Mouse (Mus musculus) brain, embryonic 14.5 days (tissue): ENCODE data around the gene Klf3. TPM values are rescaled to one million over a fixed set of nuclear protein-coding genes. Genes with fewer than 3 reads are reported as not detected.
A peak's percentile ranks its signal among the peaks of the same experiment; 100 is the strongest.

Experiments
- DNase-seq: peaks from one replicate; pipeline ENCODE4 v3.0.0-alpha.2; 2011; ENCODE audit warnings: low read depth
- CTCF ChIP-seq: fragments of 200-500 bp; IDR thresholded peaks from 2 replicates; pipeline ENCODE4 v1.5.1; 2012; ENCODE audit warnings: inconsistent platforms, mild to moderate bottlenecking, moderate library complexity, borderline replicate concordance; ENCODE audit not compliant: insufficient read depth, insufficient read length; ENCODE audit errors: extremely low read depth
- POLR2A ChIP-seq: fragments of 200-500 bp; IDR thresholded peaks from 2 replicates; pipeline ENCODE4 v1.6.1; 2012; ENCODE audit warnings: mild to moderate bottlenecking, inconsistent platforms, borderline replicate concordance; ENCODE audit not compliant: poor library complexity, insufficient read depth, insufficient read length, severe bottlenecking; ENCODE audit errors: extremely low read depth
- polyA plus RNA-seq: library from polyadenylated mRNA; depleted of rRNA; stranded (reverse); fragments of >200 nt; gene quantifications from 2 replicates; pipeline ENCODE4 v1.2.3, GENCODE M21; 2012

Gene Klf3
- polyA plus RNA-seq, 1 experiment: 24.1 TPM

- TF ChIP-seq POLR2A: no peak
- TF ChIP-seq CTCF: no peak
- no peak for DNase-seq
Observed at GRCm38 (mm10) chr5:64847305-64847704, 44.1 kb downstream of the Klf3 start.

DNA sequence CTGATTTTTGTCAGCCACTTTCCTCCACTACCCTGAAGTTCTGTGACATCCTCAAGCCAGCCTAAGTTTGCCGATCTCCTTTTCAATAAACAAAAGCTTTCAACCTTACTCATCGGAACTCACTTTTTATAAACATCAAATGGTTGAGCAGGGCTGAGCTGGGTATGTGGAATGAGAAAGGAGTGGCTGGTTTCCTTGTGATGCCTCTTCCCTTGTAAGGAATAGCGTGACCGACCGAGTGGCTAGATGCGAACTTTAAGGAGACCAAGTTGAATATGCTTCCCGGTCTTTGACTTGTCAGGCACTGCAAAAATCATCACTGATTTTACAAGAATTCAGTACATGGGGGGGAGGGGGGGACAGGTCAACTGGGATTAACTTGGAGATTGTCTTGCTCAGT lies 46.7 kb downstream of the Klf3 start:
- no peak for TF ChIP-seq CTCF
- no peak for TF ChIP-seq POLR2A
- DNase-seq: no peak

DNA sequence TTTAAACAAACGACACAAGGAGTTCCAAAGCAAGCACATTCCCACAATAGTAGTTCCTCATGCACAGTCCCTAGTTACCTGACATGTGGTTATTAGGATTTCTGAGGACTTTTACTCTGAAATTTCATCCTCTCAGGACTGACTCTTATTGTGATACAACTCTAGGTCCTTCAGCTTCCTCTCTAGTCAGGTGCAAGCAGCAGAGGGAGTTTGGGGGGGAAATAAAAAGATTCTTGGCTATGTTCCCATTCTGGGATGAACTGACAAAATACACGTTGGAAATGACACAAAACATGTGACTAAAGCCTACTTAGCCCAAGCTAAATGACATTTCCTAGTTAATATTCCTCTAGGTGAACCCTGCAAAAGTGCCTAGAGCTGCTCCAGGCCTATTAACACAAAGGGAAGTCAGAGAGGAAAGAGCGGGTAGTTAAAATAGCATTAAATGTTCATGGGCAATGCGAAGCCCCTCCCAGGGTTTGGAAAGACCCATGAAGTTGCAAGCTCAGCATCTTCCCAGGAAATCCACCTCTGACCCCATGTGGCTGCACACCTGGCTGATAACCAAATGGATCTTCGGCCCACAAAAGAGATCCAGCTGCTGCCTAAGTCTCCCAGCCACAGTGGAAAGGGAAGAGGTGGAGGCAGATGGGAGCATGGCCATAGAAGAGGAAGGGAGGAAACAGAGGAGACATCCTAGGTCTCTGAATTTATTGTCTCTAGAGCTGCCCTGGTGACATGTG lies 49.6 kb downstream of the Klf3 start:
- TF ChIP-seq POLR2A (no peak), CTCF (no peak)
- DNase-seq: peak; percentile 87

DNA sequence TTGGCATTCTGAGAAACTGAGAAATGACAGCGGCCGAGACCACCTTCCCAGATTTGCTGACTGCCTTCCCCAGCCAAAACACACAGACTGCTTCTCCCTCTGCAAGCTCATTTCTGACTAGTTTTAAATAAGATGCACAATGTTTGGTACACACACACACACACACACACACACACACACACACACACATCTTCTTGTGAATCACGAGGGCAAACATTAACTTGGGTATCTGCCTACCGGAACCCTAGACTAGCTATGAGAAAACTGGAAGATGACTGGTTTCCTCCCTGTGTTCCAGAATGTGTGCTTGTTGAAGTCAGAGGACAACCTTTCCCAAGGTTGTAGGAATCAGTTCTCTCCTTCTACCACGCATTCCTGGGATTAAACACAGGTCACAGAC lies 50.2 kb downstream of the Klf3 start:
- peak; percentile 51 for DNase-seq
- no peak for TF ChIP-seq POLR2A

- DNase-seq: no peak
- TF ChIP-seq POLR2A (no peak), CTCF (no peak)
Observed at GRCm38 (mm10) chr5:64855199-64855598, 52.0 kb downstream of the Klf3 start.

- TF ChIP-seq POLR2A (no peak), CTCF (no peak)
- peak; percentile 27 for DNase-seq
Observed at GRCm38 (mm10) chr5:64860900-64861470, 57.8 kb downstream of the Klf3 start.

DNA sequence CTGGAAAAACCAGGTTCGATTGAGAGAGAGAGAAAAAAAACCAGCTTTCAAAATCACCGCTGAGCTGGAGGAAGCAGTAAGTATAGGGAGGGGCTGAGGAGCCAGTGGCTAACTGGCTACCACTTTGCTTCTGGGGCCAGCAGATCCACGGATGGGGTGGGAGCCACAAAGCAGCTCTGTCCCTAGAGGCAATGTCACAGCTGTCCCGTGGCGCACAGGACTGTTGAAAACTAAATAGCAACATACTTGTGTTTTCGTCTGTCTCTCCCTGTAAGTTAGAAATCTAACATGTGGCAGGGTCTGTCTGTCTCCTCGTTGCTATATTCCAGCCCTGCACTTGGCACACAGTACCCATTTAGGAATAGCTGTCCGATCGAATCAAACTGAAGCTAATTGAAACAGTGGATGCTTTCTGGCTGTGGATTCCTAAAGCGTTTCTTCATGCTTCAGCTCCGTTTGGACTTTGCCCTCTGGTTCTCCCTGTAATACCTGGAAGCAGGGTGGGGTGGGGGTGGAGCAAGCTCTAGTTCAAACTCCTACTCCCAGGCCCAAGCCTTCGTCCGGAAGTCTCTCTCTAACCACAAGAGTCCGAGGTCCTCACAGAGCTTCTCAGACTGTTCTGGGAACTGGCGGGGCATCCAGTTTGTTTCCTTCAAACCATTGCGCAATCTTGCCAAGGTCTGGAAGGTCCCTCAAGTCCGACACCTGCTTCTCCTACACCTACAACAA lies 58.4 kb downstream of the Klf3 start:
- TF ChIP-seq POLR2A: no peak
- no peak for TF ChIP-seq CTCF
- DNase-seq: peak; percentile 71

DNA sequence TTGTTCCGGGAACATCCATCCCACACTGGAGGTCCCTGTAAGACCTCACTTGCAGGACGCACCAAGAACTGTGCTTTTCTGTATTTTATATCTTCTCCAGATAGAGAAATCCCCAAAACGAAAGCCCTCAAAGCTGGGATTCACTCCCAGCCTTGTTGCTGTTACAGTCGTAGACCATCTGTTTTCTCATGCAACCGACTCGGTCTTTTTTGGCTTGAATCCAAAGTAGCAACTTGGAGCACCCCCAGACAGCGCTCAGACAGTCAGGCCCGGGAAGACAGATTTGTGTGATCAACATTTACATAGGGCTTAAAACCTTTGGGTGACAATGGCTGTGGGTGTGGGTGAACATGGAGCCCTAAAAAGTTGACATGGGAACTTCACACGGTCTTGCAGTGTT lies 59.1 kb downstream of the Klf3 start:
- DNase-seq: peak; percentile 88
- no peak for TF ChIP-seq POLR2A

DNA sequence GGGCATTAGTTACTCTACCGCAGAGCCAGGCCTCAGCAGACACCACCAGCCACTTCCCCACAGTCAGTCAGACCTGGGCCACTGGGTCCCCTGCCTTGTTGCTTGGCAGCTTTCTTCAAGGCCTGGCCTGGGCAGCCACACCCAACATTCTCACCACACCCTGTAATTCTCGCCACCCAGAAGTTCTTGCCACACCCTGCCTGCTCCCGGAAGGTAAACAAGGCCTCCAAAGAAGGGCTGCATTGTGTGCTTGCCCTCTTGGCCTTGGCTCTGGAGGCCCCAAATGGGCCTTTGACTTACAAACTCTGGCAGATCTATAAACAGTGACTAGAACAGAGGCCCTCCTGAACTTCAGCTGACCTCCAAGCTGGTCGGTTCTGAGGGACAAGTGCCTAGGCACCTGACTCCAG lies 61.5 kb downstream of the Klf3 start:
- DNase-seq: no peak
- TF ChIP-seq CTCF: no peak
- TF ChIP-seq POLR2A: no peak

DNA sequence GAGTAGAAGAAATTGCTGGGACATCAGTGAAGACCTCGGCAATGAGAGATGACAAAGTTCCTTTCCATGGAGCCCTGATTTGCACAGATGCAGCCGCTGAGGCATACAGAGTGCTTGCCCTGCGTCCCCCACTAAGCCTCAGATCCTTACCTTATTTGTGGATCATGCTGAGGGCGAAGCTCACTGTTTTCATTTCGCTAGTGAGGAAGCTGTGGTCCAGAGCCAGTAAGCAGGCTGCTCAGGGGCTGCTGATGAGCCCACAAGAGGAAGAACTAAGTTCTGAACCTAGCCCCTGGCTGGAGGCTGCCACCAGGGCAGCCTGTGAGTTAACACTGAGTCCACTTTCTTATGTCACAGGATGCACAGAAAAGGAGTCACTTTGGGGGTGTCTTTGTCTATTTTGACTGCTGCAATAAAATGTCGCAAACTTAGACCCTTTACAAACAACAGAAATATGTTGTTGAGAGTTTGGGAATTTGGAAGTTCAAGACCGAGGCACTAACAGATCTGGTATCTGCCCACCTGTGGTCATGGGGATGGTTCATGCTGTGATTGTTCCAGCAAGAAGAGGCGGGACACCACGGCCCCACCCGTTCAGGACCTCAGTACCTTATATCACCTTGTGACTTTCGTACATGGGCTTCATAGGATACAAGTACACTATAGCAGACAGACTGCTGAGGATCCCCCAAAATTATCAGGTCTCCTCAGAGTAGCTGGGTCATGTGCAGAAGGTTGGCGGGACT lies 62.2 kb downstream of the Klf3 start:
- no peak for TF ChIP-seq CTCF
- no peak for TF ChIP-seq POLR2A
- DNase-seq: no peak

GRCm38 (mm10) chr5:64866331-64867050 lies 63.3 kb downstream of the Klf3 start:
- peak; percentile 88 for DNase-seq
- peak; percentile 64 for TF ChIP-seq CTCF
- no peak for TF ChIP-seq POLR2A
